Mouse (Mus musculus): ENCODE measurements around the gene Olfr1426. TPM values are rescaled to one million over a fixed set of nuclear protein-coding genes. Genes with fewer than 3 reads are reported as not detected.

Olfr1426 gene
- polyA plus RNA-seq, 2 experiments, result not detected

- Histone ChIP-seq H3K4me2 (replicated peaks; ENCODE audit: low read depth, low read length, severe bottlenecking) (no peak overlapping the region), H3K9me3 (ENCODE audit: control insufficient read depth, low read length) (no peaks in the 10 kb centered on the region), H3K36me3 (ENCODE audit: control insufficient read depth, insufficient read depth, low read length) (no peaks in the 10 kb centered on the region), H3K9ac (ENCODE audit: low read depth, low read length, severe bottlenecking) (no peak overlapping the region), H3K4me3 (replicated peaks; ENCODE audit: low read length) (no peak overlapping the region), H3K27ac (replicated peaks; ENCODE audit: low read depth, low read length) (no peak overlapping the region), H3K4me1 (ENCODE audit: control insufficient read depth, insufficient read depth, low read length) (no peaks in the 10 kb centered on the region), H3K27me3 (ENCODE audit: control insufficient read depth, insufficient read depth, low read length) (no peaks in the 10 kb centered on the region)
- 91% methylated on average over 5 of the region's 5 CpGs for WGBS
- ATAC-seq (ENCODE audit: low FRiP score, low read depth) (no peak), DNase-seq (ENCODE audit: low spot score) (no peak)
- no peak for TF ChIP-seq POLR2A (IDR thresholded peaks at IDR 0.05; ENCODE audit: borderline replicate concordance, extremely low read depth, insufficient read depth, insufficient read length)
Observed at GRCm38 (mm10) chr19:12043163-12043562, 48.6 kb downstream of the Olfr1426 start.

GRCm38 (mm10) chr19:12041217-12041616 lies 50.6 kb downstream of the Olfr1426 start, which contains the start of gene Olfr1423:
Gene Olfr1423 (minus strand): TSS chr19:12041317.
- H3K9me3 ChIP-seq (ENCODE audit: control insufficient read depth, low read length), result no peaks in the 10 kb centered on the region

GRCm38 (mm10) chr19:12037727-12038126 lies 54.1 kb downstream of the Olfr1426 start:
- H3K27me3 ChIP-seq (ENCODE audit: control insufficient read depth, insufficient read depth, low read length), result no peaks in the 10 kb centered on the region

More at GRCm38 (mm10) chr19:12041217-12041616, 50.6 kb downstream of the Olfr1426 start, which contains the start of gene Olfr1423:
- WGBS, result 57% methylated on average over 2 of the region's 2 CpGs
- DNase-seq (ENCODE audit: low spot score) (no peak), ATAC-seq (ENCODE audit: low FRiP score, low read depth) (no peak)
- TF ChIP-seq POLR2A (IDR thresholded peaks at IDR 0.05; ENCODE audit: borderline replicate concordance, extremely low read depth, insufficient read depth, insufficient read length), result no peak
- Histone ChIP-seq H3K4me2 (replicated peaks; ENCODE audit: low read depth, low read length, severe bottlenecking) (no peak within 1 kb of the TSS), H3K4me1 (ENCODE audit: control insufficient read depth, insufficient read depth, low read length) (no peaks in the 10 kb centered on the region), H3K27me3 (ENCODE audit: control insufficient read depth, insufficient read depth, low read length) (no peaks in the 10 kb centered on the region), H3K27ac (replicated peaks; ENCODE audit: low read depth, low read length) (no peak within 1 kb of the TSS), H3K9ac (ENCODE audit: low read depth, low read length, severe bottlenecking) (no peak within 1 kb of the TSS), H3K4me3 (replicated peaks; ENCODE audit: low read length) (no peak within 1 kb of the TSS), H3K36me3 (ENCODE audit: control insufficient read depth, insufficient read depth, low read length) (no peaks in the 10 kb centered on the region)

More at GRCm38 (mm10) chr19:12037727-12038126, 54.1 kb downstream of the Olfr1426 start:
- Histone ChIP-seq H3K9me3 (ENCODE audit: control insufficient read depth, low read length) (no peaks in the 10 kb centered on the region), H3K4me2 (replicated peaks; ENCODE audit: low read depth, low read length, severe bottlenecking) (no peak overlapping the region), H3K4me3 (replicated peaks; ENCODE audit: low read length) (no peak overlapping the region), H3K36me3 (ENCODE audit: control insufficient read depth, insufficient read depth, low read length) (no peaks in the 10 kb centered on the region), H3K4me1 (ENCODE audit: control insufficient read depth, insufficient read depth, low read length) (no peaks in the 10 kb centered on the region), H3K27ac (replicated peaks; ENCODE audit: low read depth, low read length) (no peak overlapping the region), H3K9ac (ENCODE audit: low read depth, low read length, severe bottlenecking) (no peak overlapping the region)
- no peak for TF ChIP-seq POLR2A (IDR thresholded peaks at IDR 0.05; ENCODE audit: borderline replicate concordance, extremely low read depth, insufficient read depth, insufficient read length)
- DNase-seq (ENCODE audit: low spot score) (no peak), ATAC-seq (ENCODE audit: low FRiP score, low read depth) (no peak)

Other genes with a start within 250 kb of the Olfr1426 start
- gene Olfr1418, start 230.9 kb downstream of the Olfr1426 start, polyA plus RNA-seq (2012; rRNA removed), result not detected in 2 replicates
- not detected in 2 replicates for gene Olfr1418, start 230.9 kb downstream of the Olfr1426 start, polyA plus RNA-seq (2014; fragmentation: Nextera tagmentation; extraction: Ambion mirVana)
- gene Olfr1419, start 216.9 kb downstream of the Olfr1426 start, polyA plus RNA-seq (2012; rRNA removed), result 0.06 TPM in 1 of 2 replicates, not detected in the other
- not detected in 2 replicates for gene Olfr1419, start 216.9 kb downstream of the Olfr1426 start, polyA plus RNA-seq (2014; fragmentation: Nextera tagmentation; extraction: Ambion mirVana)
- gene Olfr1420, start 205.4 kb downstream of the Olfr1426 start, polyA plus RNA-seq (2012; rRNA removed), result not detected in 2 replicates
- gene Olfr1420, start 205.4 kb downstream of the Olfr1426 start, polyA plus RNA-seq (2014; fragmentation: Nextera tagmentation; extraction: Ambion mirVana), result not detected in 2 replicates
- gene Patl1, start 179.6 kb downstream of the Olfr1426 start, polyA plus RNA-seq (2012; rRNA removed), result 38.5 and 45.1 TPM in 2 replicates
- 18.9 and 19.6 TPM in 2 replicates for gene Patl1, start 179.6 kb downstream of the Olfr1426 start, polyA plus RNA-seq (2014; fragmentation: Nextera tagmentation; extraction: Ambion mirVana)
- gene Osbp, start 126.1 kb downstream of the Olfr1426 start, polyA plus RNA-seq (2012; rRNA removed), result 33.4 and 37.5 TPM in 2 replicates
- gene Osbp, start 126.1 kb downstream of the Olfr1426 start, polyA plus RNA-seq (2014; fragmentation: Nextera tagmentation; extraction: Ambion mirVana), result 10.9 and 11.7 TPM in 2 replicates
- gene Olfr1423, start 50.7 kb downstream of the Olfr1426 start, polyA plus RNA-seq (2012; rRNA removed), result not detected in 2 replicates
- gene Olfr1423, start 50.7 kb downstream of the Olfr1426 start, polyA plus RNA-seq (2014; fragmentation: Nextera tagmentation; extraction: Ambion mirVana), result not detected in 2 replicates
- not detected in 2 replicates for gene Olfr1424, start 29.3 kb downstream of the Olfr1426 start, polyA plus RNA-seq (2012; rRNA removed)
- gene Olfr1424, start 29.3 kb downstream of the Olfr1426 start, polyA plus RNA-seq (2014; fragmentation: Nextera tagmentation; extraction: Ambion mirVana), result not detected in 2 replicates
- gene Olfr1425, start 14.3 kb downstream of the Olfr1426 start, polyA plus RNA-seq (2012; rRNA removed), result not detected in 2 replicates
- not detected in 2 replicates for gene Olfr1425, start 14.3 kb downstream of the Olfr1426 start, polyA plus RNA-seq (2014; fragmentation: Nextera tagmentation; extraction: Ambion mirVana)
- not detected in 2 replicates for gene Olfr1427, start 11.3 kb upstream of the Olfr1426 start, polyA plus RNA-seq (2012; rRNA removed)
- not detected in 2 replicates for gene Olfr1427, start 11.3 kb upstream of the Olfr1426 start, polyA plus RNA-seq (2014; fragmentation: Nextera tagmentation; extraction: Ambion mirVana)
- not detected in 2 replicates for gene Olfr1428, start 23.9 kb upstream of the Olfr1426 start, polyA plus RNA-seq (2012; rRNA removed)
- not detected in 2 replicates for gene Olfr1428, start 23.9 kb upstream of the Olfr1426 start, polyA plus RNA-seq (2014; fragmentation: Nextera tagmentation; extraction: Ambion mirVana)
- not detected in 2 replicates for gene Olfr76, start 31.2 kb upstream of the Olfr1426 start, polyA plus RNA-seq (2012; rRNA removed)
- not detected in 2 replicates for gene Olfr76, start 31.2 kb upstream of the Olfr1426 start, polyA plus RNA-seq (2014; fragmentation: Nextera tagmentation; extraction: Ambion mirVana)
- not detected in 2 replicates for gene Olfr1555-ps1, start 78.1 kb upstream of the Olfr1426 start, polyA plus RNA-seq (2012; rRNA removed)
- gene Olfr1555-ps1, start 78.1 kb upstream of the Olfr1426 start, polyA plus RNA-seq (2014; fragmentation: Nextera tagmentation; extraction: Ambion mirVana), result not detected in 2 replicates
- not detected in 2 replicates for gene Olfr1431, start 108.6 kb upstream of the Olfr1426 start, polyA plus RNA-seq (2012; rRNA removed)
- gene Olfr1431, start 108.6 kb upstream of the Olfr1426 start, polyA plus RNA-seq (2014; fragmentation: Nextera tagmentation; extraction: Ambion mirVana), result not detected in 2 replicates
- not detected in 2 replicates for gene Olfr1432, start 140.6 kb upstream of the Olfr1426 start, polyA plus RNA-seq (2012; rRNA removed)
- not detected in 2 replicates for gene Olfr1432, start 140.6 kb upstream of the Olfr1426 start, polyA plus RNA-seq (2014; fragmentation: Nextera tagmentation; extraction: Ambion mirVana)
- not detected in 2 replicates for gene Olfr262, start 149.6 kb upstream of the Olfr1426 start, polyA plus RNA-seq (2012; rRNA removed)
- gene Olfr262, start 149.6 kb upstream of the Olfr1426 start, polyA plus RNA-seq (2014; fragmentation: Nextera tagmentation; extraction: Ambion mirVana), result not detected in 2 replicates
- gene Olfr235, start 169.0 kb upstream of the Olfr1426 start, polyA plus RNA-seq (2012; rRNA removed), result not detected in 2 replicates
- gene Olfr235, start 169.0 kb upstream of the Olfr1426 start, polyA plus RNA-seq (2014; fragmentation: Nextera tagmentation; extraction: Ambion mirVana), result not detected in 2 replicates
- gene Olfr1434, start 187.8 kb upstream of the Olfr1426 start, polyA plus RNA-seq (2012; rRNA removed), result not detected in 2 replicates
- not detected in 2 replicates for gene Olfr1434, start 187.8 kb upstream of the Olfr1426 start, polyA plus RNA-seq (2014; fragmentation: Nextera tagmentation; extraction: Ambion mirVana)
- not detected in 2 replicates for gene Olfr1436, start 207.1 kb upstream of the Olfr1426 start, polyA plus RNA-seq (2012; rRNA removed)
- not detected in 2 replicates for gene Olfr1436, start 207.1 kb upstream of the Olfr1426 start, polyA plus RNA-seq (2014; fragmentation: Nextera tagmentation; extraction: Ambion mirVana)
- not detected in 2 replicates for gene Olfr1437, start 233.1 kb upstream of the Olfr1426 start, polyA plus RNA-seq (2012; rRNA removed)
- not detected in 2 replicates for gene Olfr1437, start 233.1 kb upstream of the Olfr1426 start, polyA plus RNA-seq (2014; fragmentation: Nextera tagmentation; extraction: Ambion mirVana)
- gene Olfr1438-ps1, start 243.9 kb upstream of the Olfr1426 start, polyA plus RNA-seq (2012; rRNA removed), result not detected in 2 replicates
- not detected in 2 replicates for gene Olfr1438-ps1, start 243.9 kb upstream of the Olfr1426 start, polyA plus RNA-seq (2014; fragmentation: Nextera tagmentation; extraction: Ambion mirVana)

Measured in limb, embryonic 14.5 days (tissue).